Mouse (Mus musculus) gastrocnemius, adult 18-20 months (tissue): ENCODE measurements around the gene Xrcc5. TPM values are rescaled to one million over a fixed set of nuclear protein-coding genes. Genes with fewer than 3 reads are reported as not detected.

Experiments
- DNase-seq: peaks from one replicate; pipeline ENCODE4 v3.0.0; 2021; ENCODE audit warnings: low spot score
- total RNA-seq, 2 experiments: library from RNA; stranded (reverse); gene quantifications; 2 replicates each; pipeline ENCODE4 v1.2.3; 2021

Gene Xrcc5
- total RNA-seq, 2 experiments from 2014 or later = 22.2 to 24.5 TPM

GRCm38 (mm10) chr1:72439146-72439545 lies 131.9 kb downstream of the Xrcc5 start:
- peak; percentile 45 for DNase-seq

GRCm38 (mm10) chr1:72442747-72443146 lies 135.5 kb downstream of the Xrcc5 start:
- DNase-seq = no peak

Other genes starting within 250 kb of the Xrcc5 start
- gene Mreg, start 95.1 kb upstream of the Xrcc5 start, total RNA-seq = 10 to 100 TPM; 49.9 to 54.3 TPM
- 10 to 100 TPM; 16.2 to 19.0 TPM for gene Pecr, start 23.1 kb upstream of the Xrcc5 start, total RNA-seq
- gene Tmem169, start 23.1 kb upstream of the Xrcc5 start, total RNA-seq = under 1 TPM in 1 of 2 experiments, not detected in 1; 0.11 TPM
- gene March4, start 229.5 kb downstream of the Xrcc5 start, total RNA-seq = under 1 TPM; 0.24 to 0.62 TPM